Mouse (Mus musculus): ENCODE results near the gene Ppp6r2.

DNA sequence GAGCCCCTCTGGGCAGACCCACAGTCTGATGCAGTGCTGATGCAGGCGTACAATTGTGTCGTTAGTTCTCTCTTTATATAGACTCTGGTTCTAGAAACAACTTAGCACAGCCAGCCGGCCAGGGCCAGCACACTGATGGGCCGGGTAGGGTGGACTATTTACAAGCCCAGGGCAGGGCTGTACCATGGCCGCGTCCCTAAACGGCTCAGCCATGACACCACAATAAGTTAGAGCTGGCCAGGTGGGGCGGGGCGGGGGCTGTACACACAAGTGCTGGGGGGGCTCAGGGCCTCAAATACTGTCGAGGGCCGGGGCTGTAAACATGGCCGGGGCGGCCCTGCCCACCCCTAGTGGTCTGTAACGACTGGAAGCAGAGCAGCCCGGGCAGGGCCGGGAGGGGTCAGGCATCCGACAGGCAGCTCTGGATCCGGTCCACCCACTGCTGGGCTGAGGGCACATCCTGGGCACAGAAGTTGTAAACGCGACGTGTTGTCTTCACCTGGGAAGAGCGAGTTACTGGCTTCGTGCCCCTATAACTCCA, 76.9 kb downstream of the Ppp6r2 start:
- no peak for TF ChIP-seq CTCF (IDR thresholded peaks at IDR 0.05; ENCODE audit: low read depth)
- no peak for TF ChIP-seq EP300 (optimal IDR thresholded peaks at IDR 0.05)

Data from stomach, postnatal 0 days (tissue).